Comparison of ENCODE assay signal across 18 mouse cellular contexts in genomic region chr2:29183266-29183924, GRCm38 (mm10). TPM values are rescaled to one million over a fixed set of nuclear protein-coding genes. Genes with fewer than 3 reads are reported as not detected.
DNase-seq lines count a peak whose midpoint lies in the region; ATAC-seq lines count a peak whose summit lies in the region.
"Had no signal": no experiment of that assay in that cellular context is flagged by ENCODE, and none has a peak within 500 bp of the region (broad histone marks: within the 10 kb centered on the region; RNA-seq: fewer than 3 reads in every experiment).

No protein-coding gene starts in this region.

- H3K4me1 ChIP-seq in heart, embryonic 13.5 days = peaks cover 22% of the 10 kb centered on the region
- H3K4me1 ChIP-seq: forebrain, embryonic 13.5 days; intestine, embryonic 15.5 days had no signal

- ATAC-seq in heart, embryonic 13.5 days (ENCODE audit: extremely low read depth, insufficient number of reproducible peaks, low FRiP score, low TSS enrichment) = no peak; the same call in 1 of the 2 replicates
- ATAC-seq: forebrain, embryonic 13.5 days; forebrain, postnatal 0 days; intestine, embryonic 15.5 days had no signal

- no peak overlapping the region for H3K27ac ChIP-seq in heart, embryonic 13.5 days (replicated peaks)
- H3K27ac ChIP-seq: embryonic facial prominence, embryonic 10.5 days; forebrain, embryonic 13.5 days; hindbrain, embryonic 10.5 days; hindbrain, embryonic 14.5 days; intestine, embryonic 15.5 days had no signal

- peak; percentile 77 for DNase-seq in heart, adult 11 months
- no peak for DNase-seq in heart, adult 8-10 months (ENCODE audit: low spot score)
- no peak for DNase-seq in heart, postnatal 4 days
- DNase-seq in testis, postnatal 10 days (ENCODE audit: low spot score) = peak; percentile 36
- no peak for DNase-seq in testis, postnatal 14 days (ENCODE audit: low spot score)
- DNase-seq: adrenal gland, adult 8-10 months; adrenal gland, postnatal 36 days; cerebellum, adult 2 months; cerebellum, postnatal 10 days; forebrain, postnatal 0 days; gastrocnemius, postnatal 14 days; kidney, adult 18-20 months had no signal

- H3K4me3 ChIP-seq in heart, embryonic 13.5 days = no peak overlapping the region
- H3K4me3 ChIP-seq: embryonic facial prominence, embryonic 10.5 days; forebrain, embryonic 13.5 days; hindbrain, embryonic 10.5 days; intestine, embryonic 15.5 days had no signal

- no peaks in the 10 kb centered on the region for H3K9me3 ChIP-seq in heart, embryonic 13.5 days
- H3K9me3 ChIP-seq: embryonic facial prominence, embryonic 10.5 days; forebrain, embryonic 13.5 days; hindbrain, embryonic 10.5 days; intestine, embryonic 15.5 days had no signal

- H3K27me3 ChIP-seq in heart, embryonic 13.5 days (replicated peaks) = no peaks in the 10 kb centered on the region
- H3K27me3 ChIP-seq: forebrain, embryonic 13.5 days; intestine, embryonic 15.5 days had no signal

- H3K9ac ChIP-seq in heart, embryonic 13.5 days = no peak overlapping the region
- H3K9ac ChIP-seq: forebrain, embryonic 13.5 days; forebrain, postnatal 0 days; hindbrain, embryonic 14.5 days; intestine, embryonic 15.5 days had no signal

- WGBS in heart, embryonic 13.5 days = 28% methylated on average over 6 of the region's 6 CpGs

- H3K36me3 ChIP-seq in heart, embryonic 13.5 days = peaks cover 38% of the 10 kb centered on the region

- H3K4me2 ChIP-seq in heart, embryonic 13.5 days = peak overlapping the region; percentile 39
- H3K4me2 ChIP-seq: forebrain, embryonic 13.5 days; hindbrain, embryonic 14.5 days; intestine, embryonic 15.5 days had no signal

RNA-seq across cellular contexts. Expression of gene Setx, which starts 59.4 kb away (rescaled TPM):
- 10 to 100 TPM; 29.3 to 36.3 (median 33.8) TPM for total RNA-seq in heart, adult 8-10 months (2022)
- 5.7 and 7.4 TPM in 2 replicates for polyA plus RNA-seq in heart, embryonic 13.5 days (2015; fragmentation: Nextera tagmentation; extraction: Ambion mirVana)
- 10 to 100 TPM; 37.5 to 39.8 TPM for total RNA-seq in heart, postnatal 4 days (2021)

Comparison
In these comparisons a context has a peak if more than half of its experiments do, and no peak if none do; other contexts are left out.
1. DNase-seq: peak in heart, adult 11 months (single experiment) and testis, postnatal 10 days (single experiment); none in heart, adult 8-10 months (single experiment), heart, postnatal 4 days (single experiment) and testis, postnatal 14 days (single experiment).